Mouse (Mus musculus): ENCODE measurements at regions not wholly inside any gene's neighbourhood (a gene's known extent, or its start where the extent isn't known, plus 50 kb on each side); places are given as distances from the start of the nearest gene placed in this dataset.
A peak's percentile ranks its signal among the peaks of the same experiment; 100 is the strongest.

DNA sequence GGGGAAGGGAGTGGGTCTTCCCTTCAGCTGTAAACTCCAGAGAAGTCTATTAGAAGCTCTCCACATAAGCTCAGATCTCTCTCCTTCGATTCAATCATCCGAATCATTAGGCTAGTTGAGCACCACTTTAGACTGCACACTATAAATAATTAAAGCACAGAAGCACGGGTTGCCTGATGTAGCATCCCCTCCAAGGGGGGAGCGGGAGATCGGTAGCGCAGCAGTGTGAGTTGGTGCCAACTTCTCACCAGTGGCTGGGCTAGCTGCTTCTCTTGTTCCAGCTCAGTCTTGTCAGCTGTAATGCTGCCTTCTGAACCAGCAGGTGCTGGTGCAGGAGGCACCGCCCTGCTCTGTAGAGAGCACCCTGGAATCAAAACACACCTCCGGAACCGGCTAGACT, 78.6 kb downstream of the A830031A19Rik start:
- no peak for ATAC-seq (replicated peaks; ENCODE audit: poor library complexity, severe bottlenecking)

DNA sequence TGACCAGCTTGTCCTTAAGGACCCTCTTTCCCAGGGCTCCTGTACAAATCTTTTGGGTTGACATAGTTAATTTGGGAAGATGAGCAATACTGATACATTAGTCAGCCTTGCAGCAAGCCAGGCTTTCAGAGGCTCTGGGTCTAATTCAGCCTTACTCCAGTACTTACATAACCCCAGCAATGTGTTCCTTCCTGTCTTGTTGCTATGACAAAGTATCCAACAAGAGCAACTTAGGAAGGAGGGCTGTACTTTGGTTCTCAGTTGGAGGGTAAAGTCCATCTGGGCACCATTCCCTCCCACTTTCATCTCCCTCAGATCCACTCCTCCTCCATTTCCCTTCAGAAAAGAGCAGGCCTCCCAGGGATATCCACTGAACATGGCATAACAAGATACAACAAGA, 80.7 kb downstream of the A830031A19Rik start:
- ATAC-seq (replicated peaks; ENCODE audit: poor library complexity, severe bottlenecking): no peak

DNA sequence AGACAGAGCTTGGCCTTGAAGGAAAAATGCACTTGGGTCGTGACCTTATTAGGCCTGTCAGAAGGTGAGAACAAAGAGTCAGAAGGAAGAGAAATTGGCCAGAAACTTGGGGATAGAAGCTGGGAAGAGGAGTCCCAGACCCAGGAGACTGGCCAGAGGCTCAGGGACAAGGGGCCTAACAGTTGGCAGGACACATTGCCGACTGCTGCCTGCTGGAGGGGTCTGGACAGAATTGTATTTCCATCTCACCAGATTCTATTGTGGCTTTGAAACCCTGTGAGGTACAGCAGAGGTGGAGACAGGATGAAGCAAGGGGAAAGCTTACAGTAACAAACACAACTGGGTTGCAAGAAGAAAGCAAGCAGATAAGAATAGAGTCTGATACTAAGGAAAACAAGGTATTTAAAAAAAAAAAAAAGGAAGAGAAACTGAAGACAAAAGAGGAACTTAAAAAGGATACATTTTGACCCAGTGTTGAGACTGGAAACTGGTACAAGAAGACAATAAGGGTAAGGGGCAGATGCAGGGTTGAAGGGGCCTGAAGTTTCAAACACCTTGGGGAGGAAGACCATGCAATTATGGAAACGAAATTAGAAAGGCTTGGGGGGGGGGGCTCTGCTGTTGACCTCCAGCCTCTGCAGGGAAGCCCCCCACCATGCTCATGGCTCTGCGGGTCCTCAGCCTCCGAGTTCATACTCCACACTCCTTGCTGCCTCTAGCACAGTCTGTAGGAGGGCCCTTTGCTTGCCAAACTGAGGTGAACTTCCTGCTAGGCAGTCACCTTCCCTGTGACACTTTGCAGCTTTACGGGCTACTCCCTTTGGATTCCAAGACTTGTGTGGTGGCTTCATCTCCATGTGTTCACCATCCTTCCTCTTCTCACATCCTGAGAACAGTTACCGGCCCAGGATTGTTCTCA, 87.1 kb downstream of the A830031A19Rik start:
- peak; percentile 81 for ATAC-seq (replicated peaks; ENCODE audit: poor library complexity, severe bottlenecking)

DNA sequence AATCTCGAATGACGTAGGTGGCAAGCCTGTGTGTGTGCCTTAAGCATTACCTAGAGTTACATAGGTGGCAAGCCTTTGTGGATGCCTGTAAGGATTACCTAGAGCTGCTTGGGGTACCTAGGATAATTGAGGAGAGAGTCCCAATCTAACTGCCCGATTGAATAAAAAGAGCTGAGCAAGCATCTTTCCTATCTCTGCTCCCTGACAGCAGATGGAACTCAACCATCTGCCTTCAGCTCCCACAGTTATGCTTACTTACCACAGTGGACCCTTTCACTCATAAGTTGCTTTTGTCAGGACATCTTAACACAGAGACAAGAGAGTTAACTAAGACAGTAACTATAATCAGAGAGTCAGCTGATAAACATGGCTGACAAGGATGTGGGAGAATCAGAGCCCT, 89.6 kb downstream of the A830031A19Rik start:
- no peak for ATAC-seq (replicated peaks; ENCODE audit: poor library complexity, severe bottlenecking)

DNA sequence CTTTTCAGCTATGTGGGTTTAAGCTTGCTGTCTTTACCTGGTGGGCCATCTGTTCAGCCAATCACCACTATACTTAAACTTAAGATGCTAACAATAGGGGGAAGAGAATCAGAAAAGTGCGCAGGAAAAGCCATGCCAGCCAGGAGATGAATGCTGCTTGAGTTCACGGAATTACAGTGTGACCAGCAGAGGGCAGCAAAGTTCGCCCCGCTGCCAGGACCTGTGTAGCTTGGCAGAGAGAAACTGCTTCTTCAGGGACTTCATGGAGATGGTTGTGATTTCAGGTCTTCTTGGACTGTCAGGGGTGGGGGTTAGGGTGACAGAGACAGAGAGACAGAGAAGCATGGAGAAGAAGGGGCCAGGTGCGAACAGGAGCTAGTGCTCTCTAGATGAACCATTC, 84.3 kb upstream of the Papolg start:
- peak; percentile 61 for ATAC-seq (replicated peaks; ENCODE audit: poor library complexity, severe bottlenecking)

DNA sequence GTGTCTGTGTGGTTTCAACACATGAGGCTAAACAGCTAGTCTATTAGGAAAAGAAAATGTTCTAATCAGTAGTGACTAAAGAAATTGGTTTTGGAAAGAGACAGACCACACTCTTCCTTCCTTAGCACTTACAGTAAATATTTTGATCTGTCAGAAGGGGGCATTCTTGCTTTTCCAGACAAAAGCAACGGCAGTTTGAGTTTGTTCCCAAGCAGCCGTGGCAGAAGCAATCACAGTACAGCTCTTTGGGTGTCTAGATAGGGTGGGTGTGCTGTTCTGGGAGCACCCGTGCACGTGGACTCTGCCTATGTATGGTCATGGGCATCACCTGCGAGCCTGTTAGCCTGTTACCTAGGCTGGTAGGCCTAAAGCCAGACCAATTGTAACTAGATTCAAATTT, 83.2 kb upstream of the Papolg start:
- ATAC-seq (replicated peaks; ENCODE audit: poor library complexity, severe bottlenecking): no peak

DNA sequence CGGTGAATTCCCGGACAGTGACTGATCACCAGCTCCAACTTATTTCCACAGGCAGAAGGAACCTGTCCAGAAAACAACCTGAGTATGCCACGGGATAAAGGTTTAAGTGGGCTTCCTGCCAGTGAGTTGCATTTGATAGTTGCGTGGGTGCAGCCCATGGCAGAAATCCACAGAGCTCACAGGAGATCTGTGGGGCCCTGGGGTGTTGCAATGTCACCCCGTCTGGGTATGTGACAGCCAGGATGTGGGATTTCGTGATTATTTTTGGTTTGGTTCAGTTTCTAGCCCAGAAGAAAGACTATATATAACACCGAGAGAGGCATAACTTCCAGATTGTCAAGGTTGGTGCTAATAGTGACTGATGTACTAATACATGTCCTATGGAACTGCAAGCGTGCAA, 82.0 kb upstream of the Papolg start:
- ATAC-seq (replicated peaks; ENCODE audit: poor library complexity, severe bottlenecking): peak; percentile 85

DNA sequence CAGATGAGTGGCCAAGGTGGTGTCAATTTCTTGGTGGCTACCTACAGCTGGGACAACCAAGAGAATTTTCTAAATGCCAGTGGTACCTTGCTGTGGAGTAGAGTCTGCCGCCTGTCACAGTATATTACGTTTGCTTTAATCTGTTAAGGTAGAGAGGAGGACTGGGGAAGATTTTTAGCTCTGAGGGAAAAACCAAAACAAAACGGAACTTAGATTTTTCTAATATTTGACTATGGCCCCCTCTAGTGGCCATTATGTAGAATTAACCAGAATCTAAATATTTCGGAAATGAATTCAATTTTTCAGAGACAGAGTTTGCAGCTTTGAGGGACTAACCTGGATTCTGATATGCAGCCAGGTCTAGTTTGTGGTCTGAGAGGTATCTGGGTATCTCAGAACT, 59.3 kb upstream of the Papolg start:
- ATAC-seq (replicated peaks; ENCODE audit: poor library complexity, severe bottlenecking): peak; percentile 27

DNA sequence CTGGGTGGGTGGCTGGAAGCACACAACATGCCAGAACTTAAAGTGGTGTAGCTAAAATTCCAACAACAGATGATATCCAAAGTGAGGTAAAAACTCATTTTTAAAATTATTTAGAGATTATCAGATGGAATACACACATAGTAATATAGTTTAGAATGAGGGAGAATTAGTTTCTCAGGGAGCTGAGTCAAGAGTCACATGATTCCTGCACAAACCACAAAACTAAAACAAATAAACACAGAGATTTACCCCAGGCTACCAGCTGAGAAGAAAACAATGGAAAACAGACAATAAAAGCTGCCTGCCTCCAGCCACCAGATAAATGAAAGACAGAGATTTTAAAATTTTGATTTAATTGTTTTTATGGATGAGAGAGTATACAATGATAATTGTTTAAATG, 50.9 kb upstream of the Papolg start:
- no peak for ATAC-seq (replicated peaks; ENCODE audit: poor library complexity, severe bottlenecking)
